ENCODE assay signal across 17 mouse cellular contexts in genomic region chr6:91324752-91325151, GRCm38 (mm10).
DNase-seq lines count a peak whose midpoint lies in the region; ATAC-seq and TF ChIP-seq lines count a peak whose summit lies in the region.
"Had no signal": no experiment of that assay in that cellular context is flagged by ENCODE, and none has a peak within 500 bp of the region (broad histone marks: within the 10 kb centered on the region; RNA-seq: fewer than 3 reads in every experiment).

No protein-coding gene starts in this region.

- H3K4me1 ChIP-seq in heart, embryonic 10.5 days, result peaks cover 8% of the 10 kb centered on the region; the same call in 1 of the 2 replicates
- H3K4me1 ChIP-seq in forebrain, embryonic 12.5 days, result peaks cover 23% of the 10 kb centered on the region
- H3K4me1 ChIP-seq in neural tube, embryonic 13.5 days (replicated peaks), result peaks cover 23% of the 10 kb centered on the region
- H3K4me1 ChIP-seq: embryonic facial prominence, embryonic 15.5 days; liver, embryonic 13.5 days; lung, embryonic 15.5 days had no signal

- peak; percentile 25; the same call in 1 of the 2 replicates for ATAC-seq in forebrain, embryonic 12.5 days (ENCODE audit: low FRiP score)
- no peak for ATAC-seq in neural tube, embryonic 13.5 days (ENCODE audit: low read depth)

- H3K36me3 ChIP-seq in heart, embryonic 10.5 days, result no peaks in the 10 kb centered on the region
- H3K36me3 ChIP-seq in forebrain, embryonic 12.5 days (replicated peaks), result no peaks in the 10 kb centered on the region
- no peaks in the 10 kb centered on the region for H3K36me3 ChIP-seq in neural tube, embryonic 13.5 days
- H3K36me3 ChIP-seq: embryonic facial prominence, embryonic 15.5 days; liver, embryonic 13.5 days; lung, embryonic 15.5 days had no signal

- H3K27ac ChIP-seq in heart, embryonic 10.5 days, result 0 out of 2 replicates have a peak overlapping the region, but pooled peaks have one; percentile 3
- peak overlapping the region; percentile 67 for H3K27ac ChIP-seq in forebrain, embryonic 12.5 days
- H3K27ac ChIP-seq in neural tube, embryonic 13.5 days (replicated peaks), result 0 out of 2 replicates have a peak overlapping the region, but pooled peaks have one; percentile 18
- H3K27ac ChIP-seq in left cerebral cortex, adult 2 months, result no peak overlapping the region
- H3K27ac ChIP-seq: embryonic facial prominence, embryonic 15.5 days; heart, adult 2 months; liver, embryonic 13.5 days; lung, embryonic 15.5 days had no signal

- intact Hi-C loops in heart, postnatal 25 days (cut with DNase I), result no loop called here
- intact Hi-C loops in left cerebral cortex, adult 2 months (cut with DNase I), result no loop called here
- intact Hi-C loops in left cerebral cortex, postnatal 25 days (cut with DNase I), result no loop called here

- TF ChIP-seq CTCF in left cerebral cortex, adult 2 months (IDR thresholded peaks at IDR 0.05), result no peak

- peaks cover 46% of the 10 kb centered on the region for H3K27me3 ChIP-seq in heart, embryonic 10.5 days (ENCODE audit: insufficient read depth, poor library complexity, severe bottlenecking)
- no peaks in the 10 kb centered on the region for H3K27me3 ChIP-seq in forebrain, embryonic 12.5 days
- H3K27me3 ChIP-seq in neural tube, embryonic 13.5 days, result no peaks in the 10 kb centered on the region
- H3K27me3 ChIP-seq: liver, embryonic 13.5 days; lung, embryonic 15.5 days had no signal

- no peak overlapping the region for H3K4me2 ChIP-seq in forebrain, embryonic 12.5 days
- H3K4me2 ChIP-seq in neural tube, embryonic 13.5 days, result no peak overlapping the region
- H3K4me2 ChIP-seq: embryonic facial prominence, embryonic 15.5 days; liver, embryonic 13.5 days; lung, embryonic 15.5 days had no signal

- H3K9ac ChIP-seq in forebrain, embryonic 12.5 days, result no peak overlapping the region
- 0 out of 2 replicates have a peak overlapping the region, but pooled peaks have one; percentile 27 for H3K9ac ChIP-seq in neural tube, embryonic 13.5 days
- H3K9ac ChIP-seq: embryonic facial prominence, embryonic 15.5 days; liver, embryonic 13.5 days; lung, embryonic 15.5 days had no signal

- H3K9me3 ChIP-seq in heart, embryonic 10.5 days, result no peaks in the 10 kb centered on the region
- H3K9me3 ChIP-seq in forebrain, embryonic 12.5 days, result no peaks in the 10 kb centered on the region
- H3K9me3 ChIP-seq in neural tube, embryonic 13.5 days, result no peaks in the 10 kb centered on the region
- H3K9me3 ChIP-seq: embryonic facial prominence, embryonic 15.5 days; liver, embryonic 13.5 days; lung, embryonic 15.5 days had no signal

- DNase-seq in heart, embryonic 10.5 days (ENCODE audit: low spot score), result no peak
- DNase-seq in heart, postnatal 25 days (ENCODE audit: low spot score), result no peak
- peak; percentile 68 for DNase-seq in brain, adult 2 months (ENCODE audit: low read depth, low spot score)
- DNase-seq in left cerebral cortex, adult 2 months (ENCODE audit: extremely low spot score in 1 of 2, low spot score in 2 of 2), result no peak
- DNase-seq in left cerebral cortex, postnatal 25 days (ENCODE audit: low spot score in 2 of 2), result no peak
- DNase-seq: adrenal gland, adult 8-10 months; cerebellum, adult 2 months; heart, adult 2 months; kidney, adult 9 months; kidney, postnatal 4 days; left cerebral cortex, postnatal 4 days; liver, embryonic 13.5 days; thymus, postnatal 25 days had no signal

- 52% methylated on average over 11 of the region's 11 CpGs for WGBS in heart, embryonic 10.5 days
- 61% methylated on average over 11 of the region's 11 CpGs for WGBS in forebrain, embryonic 12.5 days
- 32% methylated on average over 11 of the region's 11 CpGs for WGBS in neural tube, embryonic 13.5 days

- no peak overlapping the region for H3K4me3 ChIP-seq in heart, embryonic 10.5 days
- H3K4me3 ChIP-seq in forebrain, embryonic 12.5 days (replicated peaks), result no peak overlapping the region
- no peak overlapping the region for H3K4me3 ChIP-seq in neural tube, embryonic 13.5 days
- no peak overlapping the region for H3K4me3 ChIP-seq in left cerebral cortex, adult 2 months
- H3K4me3 ChIP-seq: embryonic facial prominence, embryonic 15.5 days; heart, adult 2 months; liver, embryonic 13.5 days; lung, embryonic 15.5 days had no signal
